Mouse (Mus musculus) small intestine, adult 2 months (tissue): ENCODE measurements around the gene Rnd1. TPM values are rescaled to one million over a fixed set of nuclear protein-coding genes. Genes with fewer than 3 reads are reported as not detected.
A peak's percentile ranks its signal among the peaks of the same experiment; 100 is the strongest.

Experiments
- H3K27ac ChIP-seq: fragments of 200-500 bp; 2 replicates; pipeline ENCODE4 v1.5.1; 2012; ENCODE audit warnings: low read depth, low read length, control low read depth, inconsistent platforms; ENCODE audit not compliant: insufficient read depth
- H3K27me3 ChIP-seq: fragments of 200-500 bp; 2 replicates; pipeline ENCODE4 v1.6.1; 2012; ENCODE audit warnings: mild to moderate bottlenecking, moderate library complexity, low read length, inconsistent platforms; ENCODE audit not compliant: control insufficient read depth, insufficient read depth
- H3K36me3 ChIP-seq: fragments of 200-500 bp; 2 replicates; pipeline ENCODE4 v1.6.1; 2012; ENCODE audit warnings: mild to moderate bottlenecking, low read length, control low read depth, inconsistent platforms; ENCODE audit not compliant: control insufficient read depth, insufficient read depth
- H3K4me1 ChIP-seq: fragments of 200-500 bp; 2 replicates; pipeline ENCODE4 v1.6.1; 2012; ENCODE audit warnings: low read length, inconsistent platforms, mixed read lengths; ENCODE audit not compliant: control insufficient read depth, insufficient read depth, insufficient read length
- H3K4me3 ChIP-seq: fragments of 200-500 bp; 2 replicates; pipeline ENCODE4 v1.5.1; 2012; ENCODE audit warnings: low read depth, mild to moderate bottlenecking, control low read depth, inconsistent platforms, low read length, moderate library complexity
- CTCF ChIP-seq: fragments of 200-500 bp; IDR thresholded peaks from 2 replicates; pipeline ENCODE4 v1.5.1; 2012; ENCODE audit warnings: low read depth, mild to moderate bottlenecking, control low read depth, inconsistent platforms, low read length, moderate library complexity, mixed read lengths; ENCODE audit not compliant: insufficient replicate concordance, insufficient read length; ENCODE audit errors: extremely low read depth
- POLR2A ChIP-seq: fragments of 200-500 bp; IDR thresholded peaks from 2 replicates; pipeline ENCODE4 v1.6.1; 2012; ENCODE audit warnings: low read depth, mild to moderate bottlenecking, control low read depth, inconsistent platforms, low read length, moderate library complexity
- WGBS: fragments of 180-500 bp; shearing (Covaris S2); methylation state at CpG from one replicate; pipeline ENCODE4 v1.1.7; 2018; 5-methylcytosine and 5-hydroxymethylcytosine counted together
- polyA plus RNA-seq: library from polyadenylated mRNA; depleted of rRNA; stranded (reverse); fragments of >200 nt; gene quantifications from 2 replicates; pipeline ENCODE4 v1.2.3, GENCODE M21; 2012

Gene Rnd1
- polyA plus RNA-seq, 1 experiment: 1.6 TPM

DNA sequence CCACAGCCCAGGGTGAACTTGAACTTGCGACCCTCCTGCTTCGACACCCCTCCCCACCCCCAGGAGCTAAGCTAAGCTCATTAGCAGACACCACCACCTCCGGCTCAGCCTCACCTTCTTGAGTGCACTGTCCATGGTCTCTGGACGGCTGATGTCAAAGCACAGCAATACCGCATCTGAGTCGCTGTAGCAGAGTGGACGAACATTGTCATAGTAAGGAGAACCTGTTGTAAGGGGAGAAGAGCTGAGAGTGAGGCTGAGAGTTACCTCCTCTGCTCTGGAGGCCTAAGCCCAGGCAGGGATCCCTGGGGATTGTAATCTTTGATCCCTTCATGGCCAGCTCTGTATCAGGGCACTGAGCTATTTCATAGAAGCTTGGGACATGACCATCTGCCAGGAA lies 3.5 kb downstream of the Rnd1 start:
- Histone ChIP-seq H3K4me1 (peaks cover 8% of the 10 kb centered on the region), H3K4me3 (no peak overlapping the region), H3K36me3 (no peaks in the 10 kb centered on the region), H3K27ac (no peak overlapping the region), H3K27me3 (peaks cover 29% of the 10 kb centered on the region)
- TF ChIP-seq CTCF (no peak), POLR2A (no peak)
- 85% methylated on average over 7 of the region's 7 CpGs for WGBS

DNA sequence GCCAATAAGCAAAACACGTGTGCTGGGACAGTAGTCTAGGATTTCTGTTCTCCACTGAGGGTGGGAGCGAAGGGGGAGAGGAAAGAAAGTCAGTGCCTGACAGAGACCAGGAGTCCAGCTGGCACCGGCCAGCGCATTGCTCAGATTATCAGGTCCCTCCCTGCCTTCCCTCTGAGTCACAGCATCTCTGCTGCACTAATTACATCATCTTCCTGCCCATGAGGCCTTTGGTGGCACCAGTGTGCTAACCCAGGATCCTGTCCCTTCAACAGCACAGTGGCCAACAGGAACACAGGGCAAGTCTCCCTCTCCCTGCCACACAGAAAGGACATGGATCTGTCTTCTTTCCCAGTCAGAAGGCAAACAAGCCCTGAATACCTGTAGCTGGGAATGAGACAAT lies 4.7 kb downstream of the Rnd1 start:
- H3K4me3 ChIP-seq: no peak overlapping the region
- H3K27me3 ChIP-seq: peaks cover 29% of the 10 kb centered on the region
- H3K36me3 ChIP-seq: no peaks in the 10 kb centered on the region
- TF ChIP-seq CTCF (no peak), POLR2A (no peak)
- H3K4me1 ChIP-seq: peaks cover 8% of the 10 kb centered on the region
- WGBS: 47% methylated on average over 4 of the region's 4 CpGs
- no peak overlapping the region for H3K27ac ChIP-seq

DNA sequence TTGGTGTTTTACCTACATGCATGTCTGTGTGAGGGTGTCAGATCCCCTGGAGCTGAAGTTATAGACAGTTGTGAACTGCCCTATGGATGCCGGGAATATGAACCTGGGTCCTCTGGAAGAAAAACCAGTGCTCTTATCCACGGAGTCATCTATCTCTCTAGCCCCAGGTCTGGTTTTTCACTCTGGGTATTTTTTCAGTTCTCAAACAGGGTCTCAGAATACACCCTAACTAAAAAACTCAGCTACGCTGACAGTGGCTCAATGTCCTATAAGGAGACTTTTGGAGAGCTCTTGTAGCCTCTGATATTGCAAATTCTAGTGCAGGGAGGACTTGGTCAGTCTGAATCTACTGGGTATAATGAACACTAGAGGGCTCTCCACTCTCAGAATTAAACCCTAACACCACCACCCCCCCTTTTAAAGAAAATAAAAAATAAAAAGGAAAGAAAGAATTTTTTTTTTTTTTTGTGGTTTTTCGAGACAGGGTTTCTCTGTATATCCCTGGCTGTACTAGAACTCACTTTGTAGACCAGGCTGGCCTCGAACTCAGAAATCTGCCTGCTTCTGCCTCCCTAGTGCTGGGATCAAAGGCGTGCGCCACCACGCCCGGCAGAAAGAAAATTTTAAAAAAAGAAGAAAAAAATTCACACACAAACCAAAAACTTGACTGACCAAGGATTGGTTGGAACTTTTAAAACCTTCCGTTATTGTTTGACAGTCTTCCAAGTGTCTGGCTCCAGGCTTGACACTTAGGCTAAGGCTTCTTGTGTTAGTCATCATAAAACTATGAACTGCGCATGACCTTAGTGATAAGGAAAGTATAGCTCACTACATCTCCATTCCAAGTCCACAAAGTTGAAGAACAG lies 13.0 kb downstream of the Rnd1 start:
- WGBS: 58% methylated on average over 11 of the region's 11 CpGs
- H3K36me3 ChIP-seq: no peaks in the 10 kb centered on the region
- H3K27me3 ChIP-seq: no peaks in the 10 kb centered on the region
- no peaks in the 10 kb centered on the region for H3K4me1 ChIP-seq
- no peak for TF ChIP-seq POLR2A
- TF ChIP-seq CTCF: no peak; the same call in 1 of the 2 replicates
- H3K4me3 ChIP-seq: no peak overlapping the region
- no peak overlapping the region for H3K27ac ChIP-seq

DNA sequence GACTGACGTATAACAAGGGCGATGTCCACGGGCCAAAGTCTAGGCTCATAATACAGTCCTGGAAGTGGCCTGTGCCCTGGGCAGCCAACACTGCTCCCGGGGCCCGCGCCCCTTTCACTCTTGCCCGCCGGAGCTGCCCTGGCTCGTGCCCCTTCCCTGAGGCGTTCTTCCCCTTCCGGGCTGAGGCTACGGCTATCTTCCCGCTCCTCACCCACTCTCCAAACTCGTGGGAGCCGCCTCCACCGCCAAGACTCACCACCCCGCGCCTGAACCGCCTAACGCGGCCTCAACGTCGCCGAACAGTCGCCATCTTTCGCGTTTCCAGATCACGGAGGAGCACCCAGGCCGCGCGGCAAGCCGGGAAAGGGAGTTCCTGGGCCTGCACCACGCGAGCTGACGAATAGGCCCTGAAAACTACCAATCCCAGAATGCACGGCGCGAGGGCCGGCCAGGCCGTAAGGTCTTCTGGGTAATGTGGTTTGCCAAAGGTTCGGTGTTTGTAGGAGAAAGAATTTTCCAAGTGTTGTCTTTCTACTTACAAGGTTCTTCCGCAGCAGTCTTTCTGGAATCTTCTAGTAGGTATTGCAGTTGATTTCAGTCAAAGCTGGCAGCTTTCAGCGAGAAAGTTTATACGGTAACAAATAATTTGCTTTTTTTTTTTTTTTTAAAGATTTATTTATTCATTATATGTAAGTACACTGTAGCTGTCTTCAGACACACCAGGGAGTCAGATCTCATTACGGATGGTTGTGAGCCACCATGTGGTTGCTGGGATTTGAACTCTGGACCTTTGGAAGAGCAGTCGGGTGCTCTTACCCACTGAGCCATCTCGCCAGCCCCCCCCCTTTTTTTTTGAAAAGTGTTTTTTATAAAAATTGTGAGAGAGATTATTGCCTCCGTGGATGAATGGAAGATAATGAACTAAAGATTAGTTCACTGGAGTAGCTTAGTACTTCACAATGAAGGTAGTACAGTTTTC lies 14.4 kb downstream of the Rnd1 start, which contains the start of gene Ddx23:
Gene Ddx23 (minus strand): TSS at position 328 of the 979 bp plus-strand sequence.
- no peak for TF ChIP-seq CTCF
- peak; percentile 79 for TF ChIP-seq POLR2A

DNA sequence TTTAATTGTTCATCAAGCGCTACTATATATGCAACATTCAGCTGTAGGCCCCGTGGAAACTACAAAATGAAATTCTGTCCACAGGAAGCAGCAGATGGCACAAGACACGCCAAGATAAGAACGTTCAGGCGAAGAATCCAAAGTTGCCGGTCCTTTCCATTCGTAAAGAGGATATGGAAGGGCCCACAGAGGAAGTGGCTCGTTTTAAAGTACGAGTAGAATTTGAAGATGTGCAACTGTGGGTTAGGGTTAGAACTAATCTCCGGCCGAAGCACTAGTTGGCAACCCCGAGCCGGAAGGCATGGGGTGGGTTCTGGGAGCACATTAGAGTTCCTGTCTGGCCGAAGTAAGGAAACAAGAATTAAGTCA lies 15.1 kb downstream of the Rnd1 start:
- Histone ChIP-seq H3K4me1 (no peaks in the 10 kb centered on the region), H3K27ac (peak overlapping the region; percentile 99), H3K36me3 (peaks cover 16% of the 10 kb centered on the region), H3K27me3 (no peaks in the 10 kb centered on the region), H3K4me3 (peak overlapping the region; percentile 94)
- WGBS: under 1% methylated on average over 14 of the region's 14 CpGs
- TF ChIP-seq POLR2A (no peak), CTCF (no peak)

More for the DNA sequence above, 14.4 kb downstream of the Rnd1 start, which contains the start of gene Ddx23:
- Histone ChIP-seq H3K36me3 (peaks cover 9% of the 10 kb centered on the region), H3K27me3 (no peaks in the 10 kb centered on the region), H3K4me1 (no peaks in the 10 kb centered on the region), H3K27ac (peak within 1 kb of the TSS; percentile 99), H3K4me3 (peak within 1 kb of the TSS; percentile 94)
- WGBS: 2% methylated on average over 48 of the region's 48 CpGs

DNA sequence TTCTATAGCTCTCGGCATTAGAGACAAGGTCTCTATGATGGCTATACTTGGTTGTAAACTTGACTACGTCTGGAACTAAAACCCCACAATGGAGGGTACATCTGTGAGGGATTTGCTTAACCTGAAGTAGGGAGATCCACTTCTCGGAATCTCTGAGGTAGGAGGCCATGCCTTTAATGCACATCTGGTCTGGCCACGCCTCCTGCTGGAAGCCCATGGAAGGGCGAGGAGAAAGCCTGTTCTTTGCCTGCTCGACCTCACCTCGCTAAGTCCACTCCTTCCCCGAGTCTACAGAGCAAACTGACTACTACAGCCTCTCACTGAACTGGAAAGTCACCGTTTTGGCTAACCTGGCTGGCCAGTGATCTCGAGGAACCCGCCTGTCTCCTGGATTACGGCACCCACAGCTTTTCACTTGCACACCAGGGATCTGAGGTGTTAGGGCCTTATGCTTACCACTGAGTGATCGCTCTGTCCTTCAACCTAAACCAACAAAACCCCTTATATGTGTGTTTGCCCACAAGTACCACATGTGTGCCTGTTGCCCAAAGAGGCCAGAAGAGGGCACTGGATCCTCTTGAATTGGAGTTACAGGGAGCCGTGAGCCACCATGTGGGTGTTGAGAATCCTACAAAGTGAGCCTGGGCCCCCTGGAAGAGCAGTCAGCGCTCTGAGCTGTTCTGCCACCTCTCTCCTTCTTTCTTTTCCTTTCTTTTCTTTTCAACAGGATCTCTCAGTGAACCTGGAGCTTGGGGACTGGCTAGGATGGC lies 20.1 kb downstream of the Rnd1 start:
- 79% methylated on average over 15 of the region's 15 CpGs for WGBS
- H3K4me3 ChIP-seq: no peak overlapping the region
- TF ChIP-seq POLR2A: no peak
- no peaks in the 10 kb centered on the region for H3K4me1 ChIP-seq
- H3K27ac ChIP-seq: no peak overlapping the region
- peaks cover 57% of the 10 kb centered on the region for H3K36me3 ChIP-seq
- H3K27me3 ChIP-seq: no peaks in the 10 kb centered on the region
